Mouse (Mus musculus): ENCODE measurements around the gene Skap1.

- TF ChIP-seq CTCF (IDR thresholded peaks at IDR 0.05; ENCODE audit: control insufficient read depth, insufficient read depth, low read length): no peak
- TF ChIP-seq POLR2A (IDR thresholded peaks at IDR 0.05; ENCODE audit: borderline replicate concordance, control insufficient read depth, low read depth, low read length): no peak
Observed at GRCm38 (mm10) chr11:96429062-96429461, 35.3 kb upstream of the Skap1 start.
